Mouse (Mus musculus): Measurements from ENCODE around the gene 4930432M17Rik. TPM values are rescaled to one million over a fixed set of nuclear protein-coding genes. Genes with fewer than 3 reads are reported as not detected.

The 4930432M17Rik gene
- total RNA-seq, 2 experiments from 2014 or later: not detected

- DNase-seq: peak; percentile 39
- peak overlapping the region; percentile 72 for H3K27ac ChIP-seq
- intact Hi-C loops (cut with DNase I): no loop called here
- no peak for TF ChIP-seq CTCF (IDR thresholded peaks at IDR 0.05)
- H3K4me3 ChIP-seq: no peak overlapping the region
Observed at GRCm38 (mm10) chr3:121646364-121647048, 24.1 kb upstream of the 4930432M17Rik start.

- no peak for DNase-seq
- intact Hi-C loops (cut with DNase I): no loop called here
- no peak overlapping the region for H3K27ac ChIP-seq
- TF ChIP-seq CTCF (IDR thresholded peaks at IDR 0.05): no peak
- H3K4me3 ChIP-seq: no peak overlapping the region
Observed at GRCm38 (mm10) chr3:121648238-121648778, 22.3 kb upstream of the 4930432M17Rik start.

- peak overlapping the region; percentile 79 for H3K27ac ChIP-seq
Observed at GRCm38 (mm10) chr3:121650052-121650671, 20.4 kb upstream of the 4930432M17Rik start.

GRCm38 (mm10) chr3:121651710-121652109, 18.9 kb upstream of the 4930432M17Rik start:
- no peak overlapping the region for H3K27ac ChIP-seq
- no peak for TF ChIP-seq CTCF (IDR thresholded peaks at IDR 0.05)
- intact Hi-C loops (cut with DNase I): no loop called here
- H3K4me3 ChIP-seq: no peak overlapping the region
- no peak for DNase-seq

More at GRCm38 (mm10) chr3:121650052-121650671, 20.4 kb upstream of the 4930432M17Rik start:
- TF ChIP-seq CTCF (IDR thresholded peaks at IDR 0.05): no peak
- DNase-seq: peak; percentile 39
- intact Hi-C loops (cut with DNase I): no loop called here
- no peak overlapping the region for H3K4me3 ChIP-seq

GRCm38 (mm10) chr3:121652186-121652585, 18.4 kb upstream of the 4930432M17Rik start:
- no peak for DNase-seq
- no peak overlapping the region for H3K4me3 ChIP-seq
- intact Hi-C loops (cut with DNase I): no loop called here
- TF ChIP-seq CTCF (IDR thresholded peaks at IDR 0.05): no peak
- no peak overlapping the region for H3K27ac ChIP-seq

GRCm38 (mm10) chr3:121656922-121657321, 13.6 kb upstream of the 4930432M17Rik start:
- intact Hi-C loops (cut with DNase I): no loop called here
- TF ChIP-seq CTCF (IDR thresholded peaks at IDR 0.05): no peak
- Histone ChIP-seq H3K27ac (no peak overlapping the region), H3K4me3 (no peak overlapping the region)
- no peak for DNase-seq

- Histone ChIP-seq H3K4me3 (no peak overlapping the region), H3K27ac (no peak overlapping the region)
- intact Hi-C loops (cut with DNase I): no loop called here
- no peak for DNase-seq
- TF ChIP-seq CTCF (IDR thresholded peaks at IDR 0.05): no peak
Observed at GRCm38 (mm10) chr3:121662705-121663469, 7.7 kb upstream of the 4930432M17Rik start.

- no peak for TF ChIP-seq CTCF (IDR thresholded peaks at IDR 0.05)
- no peak overlapping the region for H3K27ac ChIP-seq
- intact Hi-C loops (cut with DNase I): no loop called here
Observed at GRCm38 (mm10) chr3:121663470-121663847, 7.1 kb upstream of the 4930432M17Rik start.

GRCm38 (mm10) chr3:121672135-121672790, 1.7 kb downstream of the 4930432M17Rik start:
- Histone ChIP-seq H3K4me3 (no peak overlapping the region), H3K27ac (no peak overlapping the region)
- no peak for TF ChIP-seq CTCF (IDR thresholded peaks at IDR 0.05)
- intact Hi-C loops (cut with DNase I): no loop called here
- no peak for DNase-seq

More at GRCm38 (mm10) chr3:121663470-121663847, 7.1 kb upstream of the 4930432M17Rik start:
- no peak for DNase-seq
- H3K4me3 ChIP-seq: no peak overlapping the region

- intact Hi-C loops (cut with DNase I): no loop called here
- DNase-seq: no peak
- TF ChIP-seq CTCF (IDR thresholded peaks at IDR 0.05): no peak
- Histone ChIP-seq H3K4me3 (no peak overlapping the region), H3K27ac (no peak overlapping the region)
Observed at GRCm38 (mm10) chr3:121678935-121679334, 8.4 kb downstream of the 4930432M17Rik start.

GRCm38 (mm10) chr3:121679443-121679842, 8.9 kb downstream of the 4930432M17Rik start:
- no peak overlapping the region for H3K27ac ChIP-seq
- intact Hi-C loops (cut with DNase I): no loop called here
- H3K4me3 ChIP-seq: no peak overlapping the region
- no peak for TF ChIP-seq CTCF (IDR thresholded peaks at IDR 0.05)
- no peak for DNase-seq

GRCm38 (mm10) chr3:121680187-121680586, 9.6 kb downstream of the 4930432M17Rik start:
- no peak for DNase-seq
- H3K27ac ChIP-seq: no peak overlapping the region
- H3K4me3 ChIP-seq: no peak overlapping the region
- intact Hi-C loops (cut with DNase I): no loop called here
- TF ChIP-seq CTCF (IDR thresholded peaks at IDR 0.05): no peak

Data from gastrocnemius, adult 2 months (tissue).